Mouse (Mus musculus) splenic B cell, adult 2 months (primary cell): ENCODE data around the gene 2010005H15Rik.
"Not testable (repeated sequence)": the region's sequence is repeated elsewhere in the genome, so short reads cannot be mapped to it uniquely, and the experiment has no call there.

Source experiments
- DNase-seq: peaks from one replicate; pipeline ENCODE4 v3.0.0-alpha.2; 2011; ENCODE audit warnings: low read depth, low spot score
- H3K27me3 ChIP-seq: 2 replicates; pipeline ENCODE4 v1.6.1; 2012; ENCODE audit warnings: mild to moderate bottlenecking, low read length, moderate library complexity, mixed read lengths; ENCODE audit not compliant: control insufficient read depth, poor library complexity, insufficient read depth, severe bottlenecking
- H3K36me3 ChIP-seq: 2 replicates; pipeline ENCODE4 v1.6.1; 2012; ENCODE audit warnings: mild to moderate bottlenecking, low read length, moderate library complexity, mixed read lengths; ENCODE audit not compliant: control insufficient read depth, poor library complexity, insufficient read depth, severe bottlenecking

Gene 2010005H15Rik

DNA sequence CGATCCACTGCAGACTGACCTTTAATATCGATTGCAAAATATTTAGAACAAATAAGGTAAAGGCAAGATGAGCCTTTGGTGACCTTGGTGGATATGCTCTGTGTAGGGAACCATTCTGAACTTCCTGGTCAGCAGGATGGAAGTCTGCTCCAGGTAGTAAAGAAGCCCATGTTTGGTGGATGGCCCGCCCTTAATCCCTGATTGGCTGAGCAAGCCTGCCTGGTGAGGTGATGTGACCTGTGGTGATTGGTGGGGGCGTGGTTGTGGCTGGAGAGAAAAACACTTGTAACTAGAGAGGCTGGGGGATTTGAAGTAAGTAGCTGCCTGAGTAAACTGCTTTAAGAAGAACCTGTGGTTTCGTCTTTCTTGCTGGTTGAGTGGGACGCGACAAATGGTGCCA lies at the start of gene 2010005H15Rik:
Gene 2010005H15Rik (plus strand): TSS at position 301 of the 400 bp plus-strand sequence.
- not testable (repeated sequence) for H3K27me3 ChIP-seq, H3K36me3 ChIP-seq, DNase-seq

GRCm38 (mm10) chr16:36176108-36176507 lies 45.2 kb upstream of the 2010005H15Rik start:
- DNase-seq: no peak

GRCm38 (mm10) chr16:36179910-36180309 lies 41.4 kb upstream of the 2010005H15Rik start:
- Histone ChIP-seq H3K27me3 (no peaks in the 10 kb centered on the region), H3K36me3 (no peaks in the 10 kb centered on the region)
- DNase-seq: no peak

More at GRCm38 (mm10) chr16:36176108-36176507, 45.2 kb upstream of the 2010005H15Rik start:
- Histone ChIP-seq H3K36me3 (no peaks in the 10 kb centered on the region), H3K27me3 (no peaks in the 10 kb centered on the region)

DNA sequence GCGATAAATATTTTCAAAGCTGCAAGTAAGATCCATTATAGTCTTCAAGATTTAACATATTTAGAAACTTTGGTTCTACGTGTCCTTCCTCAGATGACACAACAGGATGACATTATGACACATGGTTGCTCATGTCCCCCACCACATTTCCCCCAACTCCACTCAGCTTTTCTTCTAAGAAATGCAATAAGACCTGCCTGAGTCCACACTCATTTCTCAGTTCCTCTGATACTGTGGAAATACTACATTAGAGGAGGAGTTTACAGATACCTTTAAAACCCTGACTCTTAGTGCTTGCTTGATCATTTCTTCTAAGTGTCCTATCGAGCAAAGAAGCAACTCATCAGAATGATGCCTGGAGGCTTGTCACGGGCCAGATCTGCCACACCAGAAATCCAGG lies 37.4 kb upstream of the 2010005H15Rik start, which contains the start of gene Gm5483:
Gene Gm5483 (plus strand): TSS at position 301 of the 400 bp plus-strand sequence.
- H3K27me3 ChIP-seq, H3K36me3 ChIP-seq, DNase-seq: not testable (repeated sequence)

DNA sequence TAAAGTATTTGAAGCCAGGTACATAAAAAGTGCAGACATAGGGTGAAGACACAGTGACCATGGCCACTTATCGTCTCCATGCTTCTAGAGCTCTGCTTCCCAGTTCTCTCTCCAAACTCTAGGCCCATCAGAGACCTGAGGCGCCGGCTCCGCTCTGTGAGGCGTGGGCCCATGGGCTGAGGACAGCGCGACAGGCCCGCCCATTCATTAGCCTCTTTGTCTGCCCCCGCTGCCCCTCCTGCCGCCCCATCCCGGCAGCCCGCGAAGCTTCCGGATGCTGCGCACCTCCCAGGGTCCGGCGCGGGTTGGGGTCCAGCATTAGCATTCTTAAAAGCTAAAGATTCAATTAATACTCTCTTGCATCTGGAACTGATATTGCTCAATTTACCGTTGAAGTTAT lies 22.0 kb upstream of the 2010005H15Rik start:
- Histone ChIP-seq H3K36me3 (no peaks in the 10 kb centered on the region), H3K27me3 (no peaks in the 10 kb centered on the region)
- DNase-seq: no peak

- no peaks in the 10 kb centered on the region for H3K36me3 ChIP-seq
- DNase-seq: no peak
- H3K27me3 ChIP-seq: no peaks in the 10 kb centered on the region
Measured at GRCm38 (mm10) chr16:36203846-36204245, 17.4 kb upstream of the 2010005H15Rik start.

DNA sequence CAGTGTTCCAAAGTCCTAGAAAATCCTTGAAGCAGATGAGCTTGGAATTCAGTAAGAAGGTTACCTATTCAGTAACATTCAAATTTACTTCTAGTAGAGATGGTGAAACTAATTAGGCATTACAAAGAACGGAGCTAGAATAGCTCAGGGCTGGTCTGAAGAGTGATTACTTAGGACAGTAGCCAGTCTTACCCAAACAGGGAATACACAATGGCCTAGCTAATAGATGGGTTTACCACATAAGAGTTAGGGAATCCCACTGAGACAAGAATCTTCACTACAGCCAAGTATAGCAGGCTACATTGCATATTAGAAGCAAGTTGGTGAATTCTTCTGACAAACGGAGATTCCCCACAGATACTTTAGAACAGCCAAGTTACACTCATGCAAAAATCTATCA lies 15.6 kb upstream of the 2010005H15Rik start:
- H3K27me3 ChIP-seq, DNase-seq: not testable (repeated sequence)

GRCm38 (mm10) chr16:36209967-36210453 lies 11.3 kb upstream of the 2010005H15Rik start, which contains the start of gene Gm5416:
TSS of gene Gm5416 (plus strand) at chr16:36210403.
- no peak for DNase-seq
- Histone ChIP-seq H3K36me3 (no peaks in the 10 kb centered on the region), H3K27me3 (no peaks in the 10 kb centered on the region)

More for the DNA sequence above, 15.6 kb upstream of the 2010005H15Rik start:
- H3K36me3 ChIP-seq: not testable (repeated sequence)

GRCm38 (mm10) chr16:36260585-36260984 lies 39.3 kb downstream of the 2010005H15Rik start:
- H3K27me3 ChIP-seq, H3K36me3 ChIP-seq, DNase-seq: not testable (repeated sequence)

GRCm38 (mm10) chr16:36276796-36277195 lies 55.5 kb downstream of the 2010005H15Rik start, which contains the start of gene Stfa1:
TSS of gene Stfa1 (plus strand) at chr16:36276951.
- not testable (repeated sequence) for H3K27me3 ChIP-seq, DNase-seq, H3K36me3 ChIP-seq

DNA sequence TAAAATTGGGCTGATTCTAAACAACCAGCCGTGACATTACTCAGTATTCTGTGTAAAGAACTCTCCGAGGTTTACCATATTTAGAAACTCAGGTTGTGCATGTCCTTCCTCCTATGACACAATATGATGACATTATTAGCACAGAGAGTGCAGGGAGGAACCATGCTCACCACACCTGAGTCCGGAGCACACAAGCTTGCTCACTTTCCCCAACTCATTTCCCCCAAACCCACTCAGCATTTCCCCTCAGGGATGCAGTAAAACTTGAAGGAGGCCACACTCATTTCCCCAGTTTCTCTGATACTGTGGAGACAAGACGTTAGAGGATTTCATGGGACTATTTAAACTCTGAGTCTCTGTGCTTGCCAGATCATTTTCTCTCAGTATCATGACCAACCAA lies 67.9 kb downstream of the 2010005H15Rik start:
- no peaks in the 10 kb centered on the region for H3K36me3 ChIP-seq
- no peak for DNase-seq
- H3K27me3 ChIP-seq: no peaks in the 10 kb centered on the region
